16 mouse cellular contexts compared by ENCODE assay signal in the genomic region with DNA sequence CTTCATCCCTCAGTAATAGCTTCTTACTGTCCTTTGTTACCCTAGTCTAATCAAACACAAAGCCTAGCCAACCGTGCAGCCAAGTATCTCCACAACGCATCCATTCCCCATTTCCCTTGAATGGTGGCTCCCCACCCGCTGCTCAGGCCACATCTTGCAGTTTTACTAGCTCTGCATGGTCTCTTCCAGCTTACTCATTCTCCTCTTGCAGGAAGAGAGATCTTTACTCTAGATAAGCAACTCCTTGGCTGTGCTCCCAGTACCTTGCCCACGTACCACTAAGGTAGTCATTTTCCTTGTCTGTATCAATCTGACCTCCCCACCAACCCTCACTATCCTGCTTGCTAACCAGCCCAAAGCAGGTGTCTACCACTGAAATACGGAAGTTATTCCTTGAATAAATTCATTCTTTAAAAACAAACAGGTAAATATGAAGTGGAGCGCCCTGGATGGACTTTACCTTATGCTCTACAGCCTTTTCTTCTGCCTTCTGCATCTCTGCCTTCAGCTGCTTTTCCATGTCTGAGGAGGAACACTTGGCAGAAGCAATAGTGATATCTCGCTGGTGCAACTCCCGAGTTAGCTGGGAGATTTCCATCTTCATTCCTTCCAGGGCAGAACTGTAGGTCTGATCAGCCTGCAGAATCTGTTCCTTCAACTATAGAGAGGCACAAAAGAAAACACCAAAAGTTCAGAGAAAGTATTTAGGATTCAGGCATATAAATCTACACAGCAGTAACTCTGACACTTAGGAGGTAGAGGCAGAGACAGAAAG. TPM values are rescaled to one million over a fixed set of nuclear protein-coding genes. Genes with fewer than 3 reads are reported as not detected.
DNase-seq lines count a peak whose midpoint lies in the region; ATAC-seq lines count a peak whose summit lies in the region.
"Had no signal": no experiment of that assay in that cellular context is flagged by ENCODE, and none has a peak within 500 bp of the region (broad histone marks: within the 10 kb centered on the region; RNA-seq: fewer than 3 reads in every experiment).

No protein-coding gene starts in this region.

- DNase-seq in heart, adult 11 months = peak; percentile 63
- DNase-seq in heart, postnatal 4 days = no peak
- peak; percentile 15 to 32 for DNase-seq in left cerebral cortex, adult 18-20 months (ENCODE audit: low spot score in 2 of 2)
- no peak for DNase-seq in left cerebral cortex, postnatal 14 days (ENCODE audit: low spot score in 2 of 2)
- DNase-seq in 416B (ENCODE audit: low read depth) = peak; percentile 51
- peak; percentile 37 for DNase-seq in gonadal fat pad, adult 2 months (ENCODE audit: low read depth)
- DNase-seq in layer of hippocampus, adult 18-20 months (ENCODE audit: low spot score in 2 of 2) = no peak
- DNase-seq: B cell, adult 2 months; gastrocnemius, adult 2 months; heart, adult 18-20 months; liver, embryonic 13.5 days; retina, postnatal 1 day; thymus, adult 2 months had no signal

- no peak for ATAC-seq in activated CD4-positive, CD25-positive, alpha-beta regulatory T cell, adult 4 months
- ATAC-seq: forebrain, embryonic 16.5 days; midbrain, embryonic 15.5 days had no signal

- intact Hi-C loops in left cerebral cortex, postnatal 14 days (cut with DNase I) = no loop called here

RNA-seq across cellular contexts. Expression of gene Anapc13, which starts 30.2 kb away (rescaled TPM):
- 100 to 1,000 TPM; 280 to 292 TPM for total RNA-seq in heart, postnatal 4 days (2021)
- total RNA-seq in left cerebral cortex, adult 18-20 months (2021) = 100 to 1,000 TPM; 107 to 112 TPM
- total RNA-seq in left cerebral cortex, postnatal 14 days (2021) = 10 to 100 TPM; 84.6 to 96.5 TPM
- 117 and 162 TPM in 2 replicates for polyA plus RNA-seq in gonadal fat pad, adult 2 months (2012; rRNA removed)
- polyA plus RNA-seq in activated CD4-positive, CD25-positive, alpha-beta regulatory T cell, adult 4 months (2017; shearing (Covaris generic)) = 100 to 1,000 TPM in 1 of 2 experiments, 10 to 100 TPM in 1; 87.9 to 116 TPM
- total RNA-seq in layer of hippocampus, adult 18-20 months (2021) = 100 to 1,000 TPM; 111 to 119 TPM

RNA-seq across cellular contexts. Expression of gene Cep63, which starts 30.5 kb away (rescaled TPM):
- total RNA-seq in heart, postnatal 4 days (2021) = 10 to 100 TPM; 42.4 to 47.6 TPM
- total RNA-seq in left cerebral cortex, adult 18-20 months (2021) = 10 to 100 TPM; 31.3 to 32.5 TPM
- total RNA-seq in left cerebral cortex, postnatal 14 days (2021) = 10 to 100 TPM; 23.7 to 25.1 TPM
- polyA plus RNA-seq in gonadal fat pad, adult 2 months (2012; rRNA removed) = 5.5 and 7.0 TPM in 2 replicates
- polyA plus RNA-seq in activated CD4-positive, CD25-positive, alpha-beta regulatory T cell, adult 4 months (2017; shearing (Covaris generic)) = 10 to 100 TPM; 39.7 to 45.2 TPM
- total RNA-seq in layer of hippocampus, adult 18-20 months (2021) = 10 to 100 TPM; 31.0 to 35.6 TPM

Comparison
In these comparisons a context has a peak if more than half of its experiments do, and no peak if none do; other contexts are left out.
1. DNase-seq: peak in heart, adult 11 months (single experiment), left cerebral cortex, adult 18-20 months (2 of 2), 416B (single experiment) and gonadal fat pad, adult 2 months (single experiment); none in heart, postnatal 4 days (single experiment), left cerebral cortex, postnatal 14 days (0 of 2) and layer of hippocampus, adult 18-20 months (0 of 2).